Mouse (Mus musculus) c-Kit-positive CD71-positive TER-119-positive erythroid progenitor cells, embryonic 14.5 days (primary cell): Measurements from ENCODE around the gene Gtf2f1.

ENCODE experiments used
- DNase-seq: peaks from one replicate; pipeline ENCODE4 v3.0.0-alpha.2; 2013; ENCODE audit warnings: low spot score

Gene Gtf2f1

DNA sequence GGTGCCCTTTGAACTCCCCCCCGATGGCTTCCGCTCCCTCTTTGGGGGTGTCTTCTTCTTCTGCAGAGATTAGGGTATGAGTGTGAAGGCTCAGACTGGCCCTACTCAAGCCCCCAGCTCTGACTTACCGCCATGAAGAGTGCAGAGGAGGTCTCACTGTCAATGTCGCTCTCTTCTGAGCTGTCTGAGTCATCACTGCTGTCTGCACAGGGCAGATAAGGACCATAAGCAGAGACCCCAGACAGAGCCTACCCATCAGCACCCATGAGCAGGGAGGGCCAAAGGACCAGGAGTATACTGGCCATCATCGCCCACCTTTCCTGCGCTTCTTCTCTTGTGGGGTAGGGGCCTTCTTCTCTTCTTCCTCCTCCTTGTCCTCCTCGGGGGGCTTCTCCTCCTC lies 7.1 kb downstream of the Gtf2f1 start:
- peak; percentile 52 for DNase-seq

GRCm38 (mm10) chr17:57001228-57001627 lies 9.9 kb downstream of the Gtf2f1 start:
- no peak for DNase-seq

DNA sequence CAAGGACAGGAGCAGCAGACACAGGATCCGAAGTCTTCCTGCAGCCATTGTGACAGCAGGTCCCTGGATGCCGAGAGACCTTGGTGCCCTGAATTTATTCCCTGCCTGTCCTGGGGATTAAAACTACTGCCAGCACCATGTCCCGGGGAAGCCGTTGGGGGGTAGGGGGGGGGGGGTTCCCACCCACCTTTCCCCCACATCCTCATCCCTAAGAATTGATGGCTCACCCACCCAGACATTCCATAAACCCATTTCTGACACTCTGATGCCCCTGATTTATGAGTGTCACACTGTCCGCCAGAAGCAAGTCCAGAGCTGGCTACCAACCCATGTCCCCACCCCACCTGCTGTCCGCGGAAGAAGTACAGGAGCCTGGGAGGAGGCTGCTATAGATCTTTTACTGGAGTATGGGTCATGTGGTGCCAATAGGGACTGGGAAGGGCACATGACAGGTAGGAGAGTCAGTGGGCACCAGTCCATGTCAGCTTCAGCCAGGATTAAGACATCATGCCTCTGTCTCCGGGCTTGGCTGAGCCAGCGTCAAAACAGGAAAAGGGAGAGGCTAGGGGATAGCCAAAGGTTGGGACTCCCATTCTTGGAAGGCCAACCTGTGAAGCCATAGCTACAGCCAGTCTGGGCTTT lies 11.0 kb downstream of the Gtf2f1 start, which contains the start of gene Pspn:
TSS of gene Pspn (minus strand) at position 51 of the 642 bp plus-strand sequence.
- DNase-seq: no peak

- DNase-seq: no peak
Measured at GRCm38 (mm10) chr17:56999414-56999813, 11.7 kb downstream of the Gtf2f1 start.

- peak; percentile 98 for DNase-seq
Measured at GRCm38 (mm10) chr17:56997029-56997667, 13.9 kb downstream of the Gtf2f1 start, which contains the start of gene Alkbh7. Alkbh7 (plus strand) TSS chr17:56997339.

DNA sequence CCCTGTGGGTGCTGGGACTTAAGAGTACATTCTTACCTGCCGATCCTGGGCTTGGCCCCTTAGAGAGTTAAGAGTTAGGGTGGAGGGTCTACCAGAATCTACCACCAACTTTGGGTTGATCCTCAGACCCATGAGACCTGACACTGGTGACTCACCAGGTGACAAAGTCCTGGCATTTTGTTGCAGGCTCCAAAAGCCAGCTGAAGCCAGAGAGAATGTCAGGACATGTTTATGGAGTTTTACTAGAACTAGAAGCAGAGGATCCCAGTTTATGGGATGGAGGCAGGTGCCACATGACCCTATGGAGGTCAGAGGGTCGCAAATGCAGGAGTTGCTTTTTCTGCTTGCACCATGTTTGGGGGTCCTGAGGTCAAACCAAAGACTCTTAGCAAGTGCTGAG lies 14.6 kb downstream of the Gtf2f1 start:
- no peak for DNase-seq

DNA sequence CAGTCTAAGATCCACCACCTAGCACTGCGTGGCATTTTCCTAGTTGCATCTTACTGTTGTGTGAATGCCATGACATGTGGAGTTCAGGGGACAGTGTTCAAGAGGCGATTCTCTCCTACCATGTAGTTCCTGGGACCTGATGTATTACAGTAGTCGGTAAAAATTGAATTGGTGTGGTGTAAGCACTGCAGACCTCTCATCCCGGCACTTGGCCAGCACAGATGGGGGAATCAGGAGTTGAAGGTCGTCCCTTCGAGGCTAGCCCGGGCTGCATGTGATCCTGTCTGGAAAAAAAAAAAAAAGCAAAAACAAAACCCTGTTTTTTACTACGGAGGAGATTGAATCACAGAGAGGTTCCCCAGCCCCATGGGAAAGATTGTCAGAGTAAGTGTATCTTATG lies 16.0 kb downstream of the Gtf2f1 start:
- no peak for DNase-seq

- no peak for DNase-seq
Measured at GRCm38 (mm10) chr17:56990966-56991365, 20.1 kb downstream of the Gtf2f1 start.

- peak; percentile 93 for DNase-seq
Measured at GRCm38 (mm10) chr17:56990115-56990746, 20.9 kb downstream of the Gtf2f1 start, which contains the start of gene Clpp. Clpp (plus strand) TSS chr17:56990305.

DNA sequence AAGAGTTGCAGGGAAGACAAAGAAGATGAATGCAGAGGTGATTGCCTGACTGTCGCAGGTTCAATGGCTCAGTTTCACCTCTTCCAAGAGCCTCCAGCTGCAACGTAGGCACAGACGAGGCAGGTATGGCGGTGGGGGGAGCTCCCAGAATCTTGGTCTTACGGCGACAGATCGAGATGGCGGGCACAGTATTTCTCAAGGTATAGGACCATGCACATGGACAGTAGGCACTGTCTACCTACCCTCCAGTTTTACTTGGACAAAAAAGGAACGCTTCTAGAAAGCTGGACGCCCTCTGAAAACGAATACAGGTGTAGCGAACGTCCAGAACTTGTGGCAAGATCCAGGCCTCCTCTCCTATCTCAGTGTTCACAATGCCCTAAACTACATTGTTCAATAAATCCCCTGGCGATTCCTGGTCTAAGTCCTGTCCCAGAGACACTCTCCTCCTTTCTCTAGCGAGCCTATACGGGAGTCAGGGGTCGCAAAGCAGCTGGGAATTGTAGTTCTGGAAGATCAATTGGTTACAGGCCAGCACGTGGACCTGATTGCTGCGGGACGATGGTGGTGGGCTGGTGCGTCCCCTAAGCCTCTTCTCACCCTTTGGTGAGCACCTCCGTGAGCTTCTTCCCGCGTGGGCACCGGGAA lies 21.5 kb downstream of the Gtf2f1 start:
- DNase-seq: no peak

- no peak for DNase-seq
Measured at GRCm38 (mm10) chr17:56988921-56989430, 22.1 kb downstream of the Gtf2f1 start.

- no peak for DNase-seq
Measured at GRCm38 (mm10) chr17:56988441-56988840, 22.6 kb downstream of the Gtf2f1 start.

DNA sequence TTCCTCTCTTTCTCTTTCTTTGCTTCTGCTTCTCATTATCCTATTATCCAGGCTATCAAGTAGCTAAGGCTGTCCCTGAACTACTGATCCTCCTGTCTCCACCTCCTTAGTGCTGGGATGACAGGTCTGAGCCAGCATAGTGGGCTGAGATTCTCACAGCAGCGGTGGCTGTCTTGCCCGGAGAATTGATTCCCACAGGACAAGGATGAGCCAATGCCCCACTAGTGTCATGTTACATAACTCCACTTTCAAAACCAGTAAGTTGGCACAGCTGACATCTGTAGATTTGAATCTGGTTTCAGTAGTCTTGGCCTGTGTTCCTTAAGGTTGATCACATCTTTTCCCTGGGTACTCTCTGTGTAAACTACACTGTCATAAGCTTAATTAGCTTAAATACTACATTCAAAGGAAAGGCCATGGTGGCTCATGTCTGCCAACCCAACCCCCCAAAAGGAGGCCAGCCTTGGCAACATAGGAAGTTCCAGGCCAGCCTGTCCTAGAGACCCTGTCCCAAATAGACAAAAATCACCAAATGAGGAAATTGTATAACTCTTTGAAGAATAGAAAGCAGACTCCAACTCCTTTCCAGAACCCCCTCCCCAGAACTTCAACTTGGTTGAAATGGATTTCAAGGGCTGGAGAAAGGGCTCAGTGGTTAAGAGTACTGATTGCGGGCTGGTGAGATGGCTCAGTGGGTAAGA lies 24.8 kb downstream of the Gtf2f1 start:
- DNase-seq: no peak

GRCm38 (mm10) chr17:56985656-56986055 lies 25.4 kb downstream of the Gtf2f1 start:
- DNase-seq: no peak

DNA sequence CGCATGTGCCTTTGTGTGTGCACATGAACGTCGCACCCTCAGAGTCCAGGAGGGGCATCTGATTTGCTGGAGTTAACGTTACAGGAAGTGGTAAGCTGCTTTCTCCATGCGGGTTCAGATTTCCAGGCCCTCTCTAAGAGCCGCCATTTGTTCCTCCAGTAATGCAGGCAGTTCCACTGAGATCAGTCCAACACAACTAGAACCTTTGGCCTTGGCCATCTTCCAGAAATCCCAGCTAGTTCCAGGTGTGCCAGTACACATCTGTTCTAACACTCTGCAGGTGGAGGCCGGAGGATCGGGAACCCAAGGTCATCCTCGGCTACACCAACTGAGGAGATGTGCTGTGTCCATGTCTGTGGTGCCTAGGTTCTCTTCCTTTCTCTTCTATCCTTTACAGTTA lies 26.2 kb downstream of the Gtf2f1 start:
- DNase-seq: no peak

DNA sequence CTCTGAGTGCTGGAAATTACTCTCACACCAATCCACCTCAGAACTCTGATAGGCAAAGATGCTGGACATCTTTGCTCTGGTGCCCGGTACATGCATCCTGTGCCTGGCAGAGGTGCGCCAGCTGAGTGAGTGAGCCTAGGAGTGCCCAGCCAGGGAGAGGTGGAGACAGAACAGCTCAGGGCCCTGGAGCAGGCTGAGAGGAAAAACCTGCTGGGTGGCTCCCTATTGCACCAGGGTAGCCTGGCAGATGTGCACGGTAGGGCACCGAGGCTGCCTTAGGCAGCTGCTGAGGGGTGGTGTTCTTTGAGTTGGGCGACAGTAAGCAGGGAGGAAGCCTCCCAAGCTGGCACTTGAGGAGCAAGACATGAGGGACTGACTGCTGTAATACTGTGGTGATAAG lies 29.1 kb downstream of the Gtf2f1 start, which contains the start of gene Acer1:
TSS of gene Acer1 (minus strand) at position 114 of the 400 bp plus-strand sequence.
- DNase-seq: no peak

DNA sequence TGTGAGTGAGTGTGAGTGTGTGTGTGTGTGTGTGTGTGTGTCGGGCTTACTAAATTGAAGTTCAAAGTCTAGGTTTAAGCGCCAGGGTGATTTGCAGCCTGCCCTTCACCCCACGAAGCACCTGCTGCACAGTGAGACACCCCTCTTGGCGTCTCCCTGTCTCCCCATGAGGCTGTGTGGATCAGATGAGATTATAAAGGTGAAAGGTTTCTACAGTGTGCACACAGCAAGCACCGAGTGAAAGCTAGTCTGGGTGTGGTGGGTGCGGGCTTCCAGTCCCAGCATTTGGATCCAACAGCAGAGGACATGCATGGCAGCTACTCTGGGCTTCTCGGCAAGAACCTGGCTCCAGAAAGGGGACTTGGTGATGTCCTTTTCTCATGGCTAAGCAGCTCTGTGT lies 30.0 kb downstream of the Gtf2f1 start:
- no peak for DNase-seq

- DNase-seq: no peak
Measured at GRCm38 (mm10) chr17:56979524-56979923, 31.6 kb downstream of the Gtf2f1 start.

GRCm38 (mm10) chr17:56976531-56977390 lies 34.3 kb downstream of the Gtf2f1 start:
- DNase-seq: no peak

DNA sequence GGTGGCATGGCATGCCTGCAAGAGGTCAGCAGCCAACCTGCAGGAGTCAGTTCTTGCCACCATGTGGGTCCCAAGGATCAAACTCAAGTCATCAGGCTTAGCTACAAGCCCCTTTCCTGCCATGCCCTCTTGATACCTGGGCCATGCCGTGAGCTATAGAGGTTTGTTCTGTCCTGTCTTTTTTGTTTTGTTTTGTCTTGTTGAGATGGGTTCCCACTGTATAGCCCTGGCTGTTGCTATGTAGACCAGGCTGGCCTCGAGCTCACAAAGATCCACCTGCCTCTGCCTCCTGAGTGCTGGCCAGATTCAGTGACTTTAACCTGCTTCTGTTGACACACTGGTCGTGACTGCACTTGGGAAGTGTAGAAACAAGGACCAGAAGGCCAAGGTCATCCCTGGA lies 35.7 kb downstream of the Gtf2f1 start:
- DNase-seq: no peak
